Mouse (Mus musculus) hindbrain, embryonic 12.5 days (tissue): ENCODE results near the gene Mgl2. TPM values are rescaled to one million over a fixed set of nuclear protein-coding genes. Genes with fewer than 3 reads are reported as not detected.

Source experiments
- ATAC-seq: fragments of 200-750 bp; cut with Nextera tagmentation; 2 replicates; pipeline ENCODE4 v1.8.0; 2017; ENCODE audit warnings: moderate TSS enrichment; ENCODE audit not compliant: low FRiP score
- H3K27ac ChIP-seq: fragments of 300-500 bp; sonication (generic); 2 replicates; pipeline ENCODE4 v1.5.1; 2016; ENCODE audit warnings: mild to moderate bottlenecking
- H3K27me3 ChIP-seq: fragments of 300-500 bp; sonication (generic); 2 replicates; pipeline ENCODE4 v1.6.1; 2016; ENCODE audit warnings: mild to moderate bottlenecking
- H3K36me3 ChIP-seq: fragments of 300-500 bp; sonication (generic); 2 replicates; pipeline ENCODE4 v1.6.1; 2016; ENCODE audit warnings: mild to moderate bottlenecking
- H3K4me1 ChIP-seq: fragments of 300-500 bp; sonication (generic); 2 replicates; pipeline ENCODE4 v1.6.1; 2016
- H3K4me2 ChIP-seq: fragments of 300-500 bp; sonication (generic); replicated peaks from 2 replicates; pipeline ENCODE4 v1.6.1; 2016; ENCODE audit warnings: mild to moderate bottlenecking
- H3K4me3 ChIP-seq: fragments of 300-500 bp; sonication (generic); 2 replicates; pipeline ENCODE4 v1.5.1; 2016; ENCODE audit warnings: mild to moderate bottlenecking
- H3K9ac ChIP-seq: fragments of 300-500 bp; sonication (generic); 2 replicates; pipeline ENCODE4 v1.6.1; 2016; ENCODE audit warnings: mild to moderate bottlenecking, moderate library complexity
- H3K9me3 ChIP-seq: fragments of 300-500 bp; sonication (generic); replicated peaks from 2 replicates; pipeline ENCODE4 v1.6.1; 2016; ENCODE audit warnings: mild to moderate bottlenecking
- WGBS: fragments of 180-500 bp; shearing (Covaris S2); methylation state at CpG from one replicate; pipeline ENCODE4 v1.1.7; 2016; 5-methylcytosine and 5-hydroxymethylcytosine counted together
- polyA plus RNA-seq: library from polyadenylated mRNA; unstranded; fragments of >200 nt; fragmentation: Nextera tagmentation; extraction: Ambion mirVana; gene quantifications from 2 replicates; pipeline ENCODE4 v1.2.1, GENCODE M21; 2016

Gene Mgl2
- polyA plus RNA-seq, 1 experiment from 2014 or later: 0.50 TPM

GRCm38 (mm10) chr11:70174491-70174890, 44.4 kb downstream of the Mgl2 start:
- Histone ChIP-seq H3K36me3 (no peaks in the 10 kb centered on the region), H3K27me3 (no peaks in the 10 kb centered on the region), H3K4me3 (no peak overlapping the region), H3K27ac (no peak overlapping the region), H3K4me2 (no peak overlapping the region), H3K9ac (no peak overlapping the region), H3K9me3 (no peaks in the 10 kb centered on the region; the same call in 1 of the 2 replicates), H3K4me1 (no peaks in the 10 kb centered on the region)
- WGBS: 82% methylated on average over 4 of the region's 4 CpGs
- ATAC-seq: no peak

GRCm38 (mm10) chr11:70177647-70178046, 47.5 kb downstream of the Mgl2 start:
- Histone ChIP-seq H3K9me3 (no peaks in the 10 kb centered on the region; the same call in 1 of the 2 replicates), H3K27ac (no peak overlapping the region), H3K36me3 (no peaks in the 10 kb centered on the region), H3K4me3 (no peak overlapping the region), H3K9ac (no peak overlapping the region), H3K27me3 (no peaks in the 10 kb centered on the region), H3K4me2 (no peak overlapping the region), H3K4me1 (no peaks in the 10 kb centered on the region)
- 73% methylated on average over 8 of the region's 8 CpGs for WGBS
- ATAC-seq: no peak

DNA sequence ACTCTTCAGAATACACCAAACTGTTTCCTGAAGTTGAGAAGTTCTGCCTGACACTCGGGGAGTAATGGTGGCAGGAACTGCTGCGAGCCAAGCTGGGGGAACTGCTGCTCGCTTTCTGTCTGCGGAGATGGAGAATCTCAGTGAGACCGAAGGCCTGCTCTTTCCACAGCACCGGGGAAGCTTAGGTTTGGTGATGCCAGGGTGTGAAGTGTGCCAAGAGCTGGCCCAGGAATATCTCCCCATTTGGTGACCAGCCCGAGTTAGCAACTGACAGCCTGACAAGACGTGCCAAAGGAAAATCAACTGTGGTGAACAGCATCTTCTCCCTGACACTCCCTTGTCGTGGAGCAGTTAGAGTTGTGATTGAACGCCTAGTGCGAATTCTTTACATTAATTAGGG, 48.2 kb downstream of the Mgl2 start:
- 90% methylated on average over 11 of the region's 11 CpGs for WGBS
- H3K4me3 ChIP-seq: no peak overlapping the region
- no peak for ATAC-seq
- H3K27ac ChIP-seq: no peak overlapping the region
- no peaks in the 10 kb centered on the region for H3K27me3 ChIP-seq
- H3K9ac ChIP-seq: no peak overlapping the region
- H3K36me3 ChIP-seq: no peaks in the 10 kb centered on the region
- H3K4me2 ChIP-seq: no peak overlapping the region
- H3K9me3 ChIP-seq: no peaks in the 10 kb centered on the region; the same call in 1 of the 2 replicates
- no peaks in the 10 kb centered on the region for H3K4me1 ChIP-seq

DNA sequence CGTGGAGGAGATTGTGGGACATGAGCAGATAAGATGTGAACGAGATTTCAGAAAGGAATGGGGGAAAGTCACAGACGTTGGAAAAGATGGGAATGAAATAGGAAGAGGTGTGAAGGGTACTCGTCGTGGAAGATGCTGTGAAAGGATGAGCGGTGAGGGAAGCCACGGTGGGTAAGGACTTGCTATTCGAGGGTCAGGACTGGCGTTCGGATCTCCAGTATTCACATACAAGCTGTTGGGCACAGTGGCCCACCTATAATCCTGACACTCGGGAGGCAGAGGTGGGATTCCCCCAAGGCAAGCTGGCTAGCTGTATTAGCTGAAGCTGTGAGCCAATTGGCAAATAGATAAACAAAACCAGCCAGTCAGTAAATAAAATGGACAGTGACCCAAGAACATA, 48.6 kb downstream of the Mgl2 start:
- ATAC-seq: no peak
- no peak overlapping the region for H3K27ac ChIP-seq
- H3K27me3 ChIP-seq: no peaks in the 10 kb centered on the region
- H3K9ac ChIP-seq: no peak overlapping the region
- no peaks in the 10 kb centered on the region; the same call in 1 of the 2 replicates for H3K9me3 ChIP-seq
- no peak overlapping the region for H3K4me2 ChIP-seq
- H3K4me1 ChIP-seq: no peaks in the 10 kb centered on the region
- H3K36me3 ChIP-seq: no peaks in the 10 kb centered on the region
- H3K4me3 ChIP-seq: no peak overlapping the region
- WGBS: 84% methylated on average over 11 of the region's 11 CpGs

DNA sequence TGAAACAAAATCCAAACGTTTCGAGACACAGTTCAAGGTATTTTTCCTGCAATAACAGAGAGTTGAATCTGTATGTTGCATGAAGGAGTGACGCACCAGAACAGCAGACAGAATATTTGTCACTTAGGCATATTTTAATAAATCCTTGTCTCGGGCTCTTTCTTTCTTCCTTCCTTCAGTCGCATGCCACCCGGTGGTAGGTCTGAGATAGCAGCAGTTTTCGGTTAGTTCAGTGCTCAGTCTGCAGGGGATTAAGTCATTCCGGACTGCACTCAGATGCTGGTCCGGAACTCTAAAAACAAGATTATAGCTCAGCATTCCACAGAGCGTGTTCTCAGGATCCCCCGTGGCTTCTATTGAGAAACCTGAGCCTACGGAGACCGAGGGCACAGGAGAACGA, 49.3 kb downstream of the Mgl2 start:
- no peak for ATAC-seq
- Histone ChIP-seq H3K27ac (no peak overlapping the region), H3K9ac (no peak overlapping the region), H3K4me1 (no peaks in the 10 kb centered on the region), H3K4me2 (no peak overlapping the region), H3K27me3 (no peaks in the 10 kb centered on the region), H3K9me3 (no peaks in the 10 kb centered on the region; the same call in 1 of the 2 replicates), H3K4me3 (no peak overlapping the region), H3K36me3 (no peaks in the 10 kb centered on the region)
- WGBS: 38% methylated on average over 14 of the region's 14 CpGs

GRCm38 (mm10) chr11:70180496-70180895, 50.4 kb downstream of the Mgl2 start:
- H3K9me3 ChIP-seq: no peaks in the 10 kb centered on the region; the same call in 1 of the 2 replicates
- WGBS: 85% methylated on average over 4 of the region's 4 CpGs
- no peak overlapping the region for H3K9ac ChIP-seq

GRCm38 (mm10) chr11:70185120-70185519, 55.0 kb downstream of the Mgl2 start:
- ATAC-seq: no peak
- Histone ChIP-seq H3K9me3 (no peaks in the 10 kb centered on the region), H3K36me3 (no peaks in the 10 kb centered on the region), H3K4me1 (no peaks in the 10 kb centered on the region), H3K4me3 (no peak overlapping the region), H3K27me3 (no peaks in the 10 kb centered on the region), H3K9ac (no peak overlapping the region), H3K27ac (no peak overlapping the region), H3K4me2 (no peak overlapping the region)
- WGBS: 78% methylated on average over 7 of the region's 7 CpGs

More at GRCm38 (mm10) chr11:70180496-70180895, 50.4 kb downstream of the Mgl2 start:
- no peak for ATAC-seq
- no peak overlapping the region for H3K4me2 ChIP-seq
- no peaks in the 10 kb centered on the region for H3K36me3 ChIP-seq
- H3K4me1 ChIP-seq: no peaks in the 10 kb centered on the region
- no peaks in the 10 kb centered on the region for H3K27me3 ChIP-seq
- no peak overlapping the region for H3K27ac ChIP-seq
- H3K4me3 ChIP-seq: no peak overlapping the region

Other genes starting within 250 kb of the Mgl2 start
- 2.9 and 3.2 TPM in 2 replicates for gene Kctd11, start 248.9 kb upstream of the Mgl2 start, polyA plus RNA-seq
- 0.86 and 0.92 TPM in 2 replicates for gene Acap1, start 234.8 kb upstream of the Mgl2 start, polyA plus RNA-seq
- 17.8 TPM in 2 replicates for gene 2810408A11Rik, start 229.3 kb upstream of the Mgl2 start, polyA plus RNA-seq
- 15.0 and 15.2 TPM in 2 replicates for gene Neurl4, start 229.3 kb upstream of the Mgl2 start, polyA plus RNA-seq
- gene Gps2, start 216.4 kb upstream of the Mgl2 start, polyA plus RNA-seq: 84.7 and 90.1 TPM in 2 replicates
- 1,354 and 1,360 TPM in 2 replicates for gene Eif5a, start 208.4 kb upstream of the Mgl2 start, polyA plus RNA-seq
- gene Ybx2, start 194.5 kb upstream of the Mgl2 start, polyA plus RNA-seq: 5.5 and 9.0 TPM in 2 replicates
- gene Slc2a4, start 182.1 kb upstream of the Mgl2 start, polyA plus RNA-seq: 9.6 and 12.9 TPM in 2 replicates
- gene Cldn7, start 165.6 kb upstream of the Mgl2 start, polyA plus RNA-seq: 9.5 and 21.8 TPM in 2 replicates
- gene Ctdnep1, start 149.2 kb upstream of the Mgl2 start, polyA plus RNA-seq: 22.4 and 26.1 TPM in 2 replicates
- gene Elp5, start 147.8 kb upstream of the Mgl2 start, polyA plus RNA-seq: 123 and 127 TPM in 2 replicates
- 598 and 607 TPM in 2 replicates for gene Gabarap, start 139.2 kb upstream of the Mgl2 start, polyA plus RNA-seq
- gene Phf23, start 134.6 kb upstream of the Mgl2 start, polyA plus RNA-seq: 87.8 and 96.2 TPM in 2 replicates
- 45.9 and 46.4 TPM in 2 replicates for gene Dvl2, start 129.7 kb upstream of the Mgl2 start, polyA plus RNA-seq
- gene Acadvl, start 114.9 kb upstream of the Mgl2 start, polyA plus RNA-seq: 59.8 and 61.9 TPM in 2 replicates
- 23.0 and 28.5 TPM in 2 replicates for gene Dlg4, start 113.4 kb upstream of the Mgl2 start, polyA plus RNA-seq
- gene Asgr1, start 76.2 kb upstream of the Mgl2 start, polyA plus RNA-seq: 0.56 and 0.89 TPM in 2 replicates
- not detected in 2 replicates for gene Asgr2, start 37.7 kb upstream of the Mgl2 start, polyA plus RNA-seq
- gene Clec10a, start 25.9 kb downstream of the Mgl2 start, polyA plus RNA-seq: 0.71 and 2.6 TPM in 2 replicates
- gene Slc16a11, start 82.4 kb downstream of the Mgl2 start, polyA plus RNA-seq: 2.4 and 2.6 TPM in 2 replicates
- 16.4 and 20.8 TPM in 2 replicates for gene Slc16a13, start 90.7 kb downstream of the Mgl2 start, polyA plus RNA-seq
- gene Bcl6b, start 99.5 kb downstream of the Mgl2 start, polyA plus RNA-seq: 5.4 and 8.3 TPM in 2 replicates
- 197 and 210 TPM in 2 replicates for gene 0610010K14Rik, start 107.6 kb downstream of the Mgl2 start, polyA plus RNA-seq
- gene Gm21988, start 109.5 kb downstream of the Mgl2 start, polyA plus RNA-seq: 11.3 and 14.6 TPM in 2 replicates
- gene Rnasek, start 109.5 kb downstream of the Mgl2 start, polyA plus RNA-seq: 195 and 200 TPM in 2 replicates
- 2.2 and 3.3 TPM in 2 replicates for gene Alox12, start 125.0 kb downstream of the Mgl2 start, polyA plus RNA-seq
- not detected in 2 replicates for gene Alox12e, start 192.3 kb downstream of the Mgl2 start, polyA plus RNA-seq
- 0.09 TPM in 1 of 2 replicates, not detected in the other for gene Alox15, start 221.7 kb downstream of the Mgl2 start, polyA plus RNA-seq